Mouse (Mus musculus) midbrain, embryonic 14.5 days (tissue): ENCODE measurements around the gene Olfr463. TPM values are rescaled to one million over a fixed set of nuclear protein-coding genes. Genes with fewer than 3 reads are reported as not detected.
"Not testable (repeated sequence)": the region's sequence is repeated elsewhere in the genome, so short reads cannot be mapped to it uniquely, and the experiment has no call there.

ENCODE experiments used
- ATAC-seq: fragments of 200-750 bp; cut with Nextera tagmentation; 2 replicates; pipeline ENCODE4 v1.8.0; 2017; ENCODE audit warnings: moderate number of reproducible peaks, moderate library complexity; ENCODE audit not compliant: low FRiP score, low TSS enrichment
- DNase-seq: peaks from one replicate; pipeline ENCODE4 v3.0.0-alpha.2; 2015
- H3K27ac ChIP-seq: fragments of 300-500 bp; sonication (generic); replicated peaks from 2 replicates; pipeline ENCODE4 v1.5.1; 2014; ENCODE audit warnings: mild to moderate bottlenecking, low read depth, low read length, moderate library complexity
- H3K27me3 ChIP-seq: fragments of 300-500 bp; sonication (generic); 2 replicates; pipeline ENCODE4 v1.6.1; 2014; ENCODE audit warnings: low read length, control low read depth, mixed read lengths; ENCODE audit not compliant: control insufficient read depth, insufficient read depth
- H3K36me3 ChIP-seq: fragments of 300-500 bp; sonication (generic); 2 replicates; pipeline ENCODE4 v1.6.1; 2014; ENCODE audit warnings: low read length, control low read depth; ENCODE audit not compliant: control insufficient read depth, insufficient read depth
- H3K4me1 ChIP-seq: fragments of 300-500 bp; sonication (generic); 2 replicates; pipeline ENCODE4 v1.6.1; 2014; ENCODE audit warnings: mild to moderate bottlenecking, antibody characterized with exemption, low read length, control low read depth; ENCODE audit not compliant: control insufficient read depth, insufficient read depth
- H3K4me2 ChIP-seq: fragments of 300-500 bp; sonication (generic); 2 replicates; pipeline ENCODE4 v1.6.1; 2014; ENCODE audit warnings: mild to moderate bottlenecking, low read length, moderate library complexity
- H3K4me3 ChIP-seq: fragments of 300-500 bp; sonication (generic); replicated peaks from 2 replicates; pipeline ENCODE4 v1.5.1; 2014; ENCODE audit warnings: low read depth, low read length
- H3K9ac ChIP-seq: fragments of 300-500 bp; sonication (generic); replicated peaks from 2 replicates; pipeline ENCODE4 v1.6.1; 2014; ENCODE audit warnings: mild to moderate bottlenecking, low read length, moderate library complexity
- H3K9me3 ChIP-seq: fragments of 300-500 bp; sonication (generic); 2 replicates; pipeline ENCODE4 v1.6.1; 2016; ENCODE audit warnings: low read length, control low read depth, mixed read lengths; ENCODE audit not compliant: control insufficient read depth
- WGBS: fragments of 180-500 bp; shearing (Covaris S2); extraction: QIAGEN DNeasy Blood & Tissue Kit; methylation state at CpG from one replicate; pipeline ENCODE4 v1.1.7; 2014; 5-methylcytosine and 5-hydroxymethylcytosine counted together
- polyA plus RNA-seq: library from polyadenylated mRNA; unstranded; fragments of >200 nt; fragmentation: Nextera tagmentation; extraction: Ambion mirVana; gene quantifications from 2 replicates; pipeline ENCODE4 v1.2.1, GENCODE M21; 2014

Gene Olfr463
- polyA plus RNA-seq, 1 experiment from 2014 or later: not detected

DNA sequence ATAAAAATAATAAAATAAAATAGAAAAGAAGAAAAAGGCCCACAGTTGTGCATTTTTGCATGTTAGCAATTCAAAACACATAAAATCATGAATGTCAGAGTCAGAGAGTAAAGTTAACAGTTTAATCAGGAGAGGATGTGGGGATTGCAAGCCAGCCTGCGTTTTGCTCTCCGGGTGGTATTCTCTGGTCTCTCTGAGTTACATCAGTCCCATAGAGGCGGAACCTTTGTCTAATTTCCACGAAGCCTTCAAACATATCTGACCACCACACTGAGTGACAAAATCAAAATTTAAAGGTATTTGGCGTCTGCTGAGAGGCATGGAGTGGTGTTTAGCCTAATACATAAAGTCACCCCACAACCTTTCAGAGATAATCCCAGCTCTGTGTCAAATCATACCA, 12.3 kb downstream of the Olfr463 start:
- H3K4me1 ChIP-seq: no peaks in the 10 kb centered on the region
- H3K36me3 ChIP-seq: no peaks in the 10 kb centered on the region
- no peak overlapping the region for H3K4me2 ChIP-seq
- H3K27ac ChIP-seq: no peak overlapping the region
- DNase-seq (no peak), ATAC-seq (no peak)
- no peaks in the 10 kb centered on the region for H3K27me3 ChIP-seq
- no peaks in the 10 kb centered on the region for H3K9me3 ChIP-seq
- H3K9ac ChIP-seq: no peak overlapping the region
- 84% methylated on average over 5 of the region's 5 CpGs for WGBS
- no peak overlapping the region for H3K4me3 ChIP-seq

GRCm38 (mm10) chr11:87883493-87883892, 13.7 kb downstream of the Olfr463 start:
- H3K4me3 ChIP-seq: no peak overlapping the region
- no peak overlapping the region for H3K9ac ChIP-seq
- DNase-seq (peak; percentile 51), ATAC-seq (no peak)
- WGBS: 49% methylated on average over 5 of the region's 5 CpGs
- H3K27me3 ChIP-seq: no peaks in the 10 kb centered on the region
- H3K4me1 ChIP-seq: no peaks in the 10 kb centered on the region
- H3K4me2 ChIP-seq: no peak overlapping the region
- no peaks in the 10 kb centered on the region for H3K36me3 ChIP-seq
- no peaks in the 10 kb centered on the region for H3K9me3 ChIP-seq
- no peak overlapping the region for H3K27ac ChIP-seq

DNA sequence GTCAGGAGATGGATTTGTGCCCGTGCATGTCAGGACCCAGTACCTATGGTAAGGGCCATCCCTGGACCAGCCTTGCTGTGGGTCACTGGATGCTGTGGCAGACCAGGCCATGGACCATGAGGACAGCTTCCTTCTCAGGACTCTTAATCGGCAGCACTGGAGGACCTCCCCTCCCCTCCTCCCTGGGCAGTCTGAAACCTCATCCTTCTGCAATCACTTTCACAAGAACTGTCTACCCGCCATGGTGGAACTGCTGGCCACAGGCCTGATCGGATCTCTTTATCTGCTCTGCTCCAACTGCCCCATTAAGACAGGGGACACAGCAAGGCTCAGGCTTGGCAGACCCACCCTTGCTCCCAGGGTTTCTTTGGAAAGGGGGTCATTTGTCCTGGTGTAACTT, 15.5 kb downstream of the Olfr463 start:
- DNase-seq (no peak), ATAC-seq (no peak)
- no peaks in the 10 kb centered on the region for H3K36me3 ChIP-seq
- no peak overlapping the region for H3K9ac ChIP-seq
- 81% methylated on average over 4 of the region's 4 CpGs for WGBS
- no peaks in the 10 kb centered on the region for H3K9me3 ChIP-seq
- no peaks in the 10 kb centered on the region for H3K4me1 ChIP-seq
- H3K4me2 ChIP-seq: no peak overlapping the region
- H3K4me3 ChIP-seq: no peak overlapping the region
- H3K27me3 ChIP-seq: no peaks in the 10 kb centered on the region
- no peak overlapping the region for H3K27ac ChIP-seq

DNA sequence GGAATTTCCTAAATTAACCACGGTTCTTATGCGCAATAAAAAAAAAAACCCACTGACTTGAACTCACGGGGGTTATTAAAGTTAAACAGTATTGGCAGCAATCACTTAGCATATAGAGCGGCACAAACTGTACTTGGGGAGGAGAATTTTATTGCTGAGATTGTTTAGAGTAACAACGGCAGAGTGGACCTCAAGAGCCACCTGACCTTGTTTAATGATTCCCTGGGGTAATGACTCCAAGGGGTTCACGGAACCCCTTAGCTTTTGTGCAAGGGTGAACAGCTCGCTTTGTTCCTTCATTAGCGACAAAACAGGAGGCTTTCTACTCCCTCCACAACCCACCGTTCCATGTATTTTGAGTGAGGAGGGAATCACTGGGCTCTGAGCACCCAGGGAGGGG, 17.4 kb downstream of the Olfr463 start:
- 76% methylated on average over 9 of the region's 9 CpGs for WGBS
- ATAC-seq (no peak), DNase-seq (no peak)
- Histone ChIP-seq H3K9me3 (no peaks in the 10 kb centered on the region), H3K27ac (no peak overlapping the region), H3K4me1 (no peaks in the 10 kb centered on the region), H3K9ac (no peak overlapping the region), H3K36me3 (no peaks in the 10 kb centered on the region), H3K4me3 (no peak overlapping the region), H3K27me3 (no peaks in the 10 kb centered on the region), H3K4me2 (no peak overlapping the region)

GRCm38 (mm10) chr11:87875436-87875835, 21.8 kb downstream of the Olfr463 start, which contains the start of gene Epx:
Epx (minus strand) TSS chr11:87875536.
- no peak within 1 kb of the TSS for H3K4me2 ChIP-seq
- H3K27me3 ChIP-seq: no peaks in the 10 kb centered on the region
- no peaks in the 10 kb centered on the region for H3K36me3 ChIP-seq
- no peak within 1 kb of the TSS for H3K9ac ChIP-seq
- H3K4me3 ChIP-seq: no peak within 1 kb of the TSS
- H3K9me3 ChIP-seq: no peaks in the 10 kb centered on the region
- WGBS: 84% methylated on average over 6 of the region's 6 CpGs
- ATAC-seq (no peak), DNase-seq (no peak)
- no peak within 1 kb of the TSS for H3K27ac ChIP-seq
- H3K4me1 ChIP-seq: no peaks in the 10 kb centered on the region

- no peak overlapping the region for H3K9ac ChIP-seq
- H3K4me1 ChIP-seq: no peaks in the 10 kb centered on the region
- no peak overlapping the region for H3K4me3 ChIP-seq
- DNase-seq (peak; percentile 19), ATAC-seq (no peak)
- H3K27me3 ChIP-seq: no peaks in the 10 kb centered on the region
- H3K4me2 ChIP-seq: no peak overlapping the region
- WGBS: 45% methylated on average over 8 of the region's 8 CpGs
- H3K9me3 ChIP-seq: no peaks in the 10 kb centered on the region
- H3K36me3 ChIP-seq: no peaks in the 10 kb centered on the region
- H3K27ac ChIP-seq: no peak overlapping the region
Observed at GRCm38 (mm10) chr11:87871766-87872165, 25.4 kb downstream of the Olfr463 start.

DNA sequence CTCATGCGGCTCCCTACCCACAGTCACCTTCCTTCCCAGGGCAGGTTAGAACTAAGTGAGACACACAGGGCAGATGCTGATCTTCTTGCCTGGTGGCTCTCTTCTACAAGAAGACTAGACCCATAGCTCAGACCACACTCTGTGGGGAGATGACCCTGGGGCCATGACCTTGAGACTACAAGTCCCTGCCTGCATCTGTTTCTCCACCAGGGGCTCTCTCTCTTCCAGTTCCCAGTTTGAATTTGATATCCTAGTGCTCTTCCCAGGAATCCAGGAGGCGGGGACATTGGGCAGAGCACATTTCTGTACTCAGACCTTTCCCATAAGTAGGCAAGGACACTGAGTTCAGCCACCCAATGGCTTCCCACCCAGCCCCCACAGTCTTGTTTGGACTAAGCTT, 27.1 kb downstream of the Olfr463 start:
- no peaks in the 10 kb centered on the region for H3K36me3 ChIP-seq
- H3K4me1 ChIP-seq: no peaks in the 10 kb centered on the region
- H3K27ac ChIP-seq: no peak overlapping the region
- H3K9me3 ChIP-seq: no peaks in the 10 kb centered on the region
- no peak overlapping the region for H3K4me2 ChIP-seq
- H3K4me3 ChIP-seq: no peak overlapping the region
- H3K27me3 ChIP-seq: no peaks in the 10 kb centered on the region
- DNase-seq: no peak
- H3K9ac ChIP-seq: no peak overlapping the region
- no peak for ATAC-seq
- 78% methylated on average over 2 of the region's 2 CpGs for WGBS

DNA sequence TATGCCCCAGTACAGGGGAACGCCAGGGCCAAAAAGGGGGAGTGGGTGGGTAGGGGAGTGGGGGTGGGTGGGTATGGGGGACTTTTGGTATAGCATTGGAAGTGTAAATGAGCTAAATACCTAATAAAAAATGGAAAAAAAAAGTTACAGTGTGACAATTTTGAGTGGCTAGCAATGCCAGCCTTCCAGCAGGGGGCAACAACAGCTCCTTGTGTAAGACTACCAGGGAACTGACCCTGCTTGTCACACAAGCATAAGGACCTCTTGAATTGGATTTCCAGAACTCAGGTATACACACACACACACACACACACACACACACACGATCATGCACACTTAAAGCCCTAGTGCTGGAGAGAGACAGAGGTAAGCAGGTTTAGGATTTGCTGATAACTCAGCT, 30.3 kb downstream of the Olfr463 start:
- not testable (repeated sequence) for H3K27ac ChIP-seq, ATAC-seq, H3K4me1 ChIP-seq, H3K27me3 ChIP-seq, H3K9ac ChIP-seq, DNase-seq, H3K4me3 ChIP-seq, H3K4me2 ChIP-seq, H3K9me3 ChIP-seq
- H3K36me3 ChIP-seq: peaks cover 10% of the 10 kb centered on the region
- WGBS: 88% methylated on average over 1 of the region's 2 CpGs

GRCm38 (mm10) chr11:87862805-87863204, 34.4 kb downstream of the Olfr463 start:
- Histone ChIP-seq H3K9ac (no peak overlapping the region), H3K4me2 (no peak overlapping the region), H3K9me3 (no peaks in the 10 kb centered on the region), H3K4me1 (no peaks in the 10 kb centered on the region), H3K27ac (no peak overlapping the region), H3K36me3 (peaks cover 34% of the 10 kb centered on the region), H3K4me3 (no peak overlapping the region), H3K27me3 (no peaks in the 10 kb centered on the region)
- ATAC-seq (no peak), DNase-seq (no peak)
- 92% methylated on average over 13 of the region's 13 CpGs for WGBS
